Mouse (Mus musculus) forebrain, postnatal 0 days (tissue): ENCODE results near the gene Lrat. TPM values are rescaled to one million over a fixed set of nuclear protein-coding genes. Genes with fewer than 3 reads are reported as not detected.

Experiments used
- ATAC-seq: fragments of 200-750 bp; cut with Nextera tagmentation; 2 replicates; pipeline ENCODE4 v1.8.0; 2017; ENCODE audit warnings: mild to moderate bottlenecking, moderate library complexity
- DNase-seq: peaks from one replicate; pipeline ENCODE4 v3.0.0-alpha.2; 2015
- H3K27ac ChIP-seq: fragments of 300-500 bp; sonication (generic); 2 replicates; pipeline ENCODE4 v1.5.1; 2014; ENCODE audit warnings: low read depth, mild to moderate bottlenecking, antibody characterized with exemption, low read length, moderate library complexity, mixed read lengths
- H3K27me3 ChIP-seq: fragments of 300-500 bp; sonication (generic); 2 replicates; pipeline ENCODE4 v1.6.1; 2014; ENCODE audit warnings: mild to moderate bottlenecking, low read length, mixed read lengths; ENCODE audit not compliant: insufficient read depth
- H3K36me3 ChIP-seq: fragments of 300-500 bp; sonication (generic); 2 replicates; pipeline ENCODE4 v1.6.1; 2014; ENCODE audit warnings: mild to moderate bottlenecking, moderate library complexity; ENCODE audit not compliant: insufficient read depth
- H3K4me1 ChIP-seq: fragments of 300-500 bp; sonication (generic); 2 replicates; pipeline ENCODE4 v1.6.1; 2014; ENCODE audit warnings: antibody characterized with exemption; ENCODE audit not compliant: insufficient read depth
- H3K4me2 ChIP-seq: fragments of 300-500 bp; sonication (generic); 2 replicates; pipeline ENCODE4 v1.6.1; 2014; ENCODE audit warnings: low read depth, mild to moderate bottlenecking, moderate library complexity
- H3K4me3 ChIP-seq: fragments of 300-500 bp; sonication (generic); 2 replicates; pipeline ENCODE4 v1.5.1; 2014; ENCODE audit warnings: low read depth, low read length, mixed read lengths
- H3K9ac ChIP-seq: fragments of 300-500 bp; sonication (generic); 2 replicates; pipeline ENCODE4 v1.6.1; 2014; ENCODE audit warnings: mild to moderate bottlenecking
- H3K9me3 ChIP-seq: fragments of 300-500 bp; sonication (generic); 2 replicates; pipeline ENCODE4 v1.6.1; 2016; ENCODE audit warnings: low read length
- CTCF ChIP-seq: sonication (generic); IDR thresholded peaks from 2 replicates; pipeline ENCODE4 v1.5.1; 2016; ENCODE audit warnings: antibody characterized with exemption, control low read depth, low read depth
- WGBS: fragments of 180-500 bp; shearing (Covaris S2); extraction: QIAGEN DNeasy Blood & Tissue Kit; methylation state at CpG from one replicate; pipeline ENCODE4 v1.1.7; 2014; 5-methylcytosine and 5-hydroxymethylcytosine counted together
- polyA plus RNA-seq: library from polyadenylated mRNA; unstranded; fragments of >200 nt; fragmentation: Nextera tagmentation; extraction: Ambion mirVana; gene quantifications from 2 replicates; pipeline ENCODE4 v1.2.1, GENCODE M21; 2015
- total RNA-seq: library from RNA; depleted of rRNA; stranded (reverse); fragments of >200 nt; gene quantifications from 2 replicates; pipeline ENCODE4 v1.2.3, GENCODE M21; 2014; rRNA removed

Gene Lrat
- total and polyA plus RNA-seq, 2 experiments from 2014 or later, result 0.22 to 0.43 TPM

GRCm38 (mm10) chr3:82875671-82876371, 28.0 kb downstream of the Lrat start:
- Histone ChIP-seq H3K4me1 (no peaks in the 10 kb centered on the region), H3K27me3 (peaks cover 18% of the 10 kb centered on the region; the same call in 1 of the 2 replicates), H3K4me3 (peak overlapping the region; percentile 29), H3K4me2 (peak overlapping the region; percentile 57), H3K9me3 (peaks cover 3% of the 10 kb centered on the region; the same call in 1 of the 2 replicates), H3K9ac (peak overlapping the region; percentile 14; the same call in 1 of the 2 replicates), H3K36me3 (no peaks in the 10 kb centered on the region), H3K27ac (no peak overlapping the region)
- no peak for TF ChIP-seq CTCF
- no peak for DNase-seq
- ATAC-seq, result peak; percentile 11; the same call in 1 of the 2 replicates
- 25% methylated on average over 69 of the region's 69 CpGs for WGBS

GRCm38 (mm10) chr3:82857414-82858077, 46.2 kb downstream of the Lrat start:
- Histone ChIP-seq H3K4me1 (no peaks in the 10 kb centered on the region), H3K4me2 (no peak overlapping the region), H3K9me3 (no peaks in the 10 kb centered on the region), H3K27ac (no peak overlapping the region), H3K36me3 (no peaks in the 10 kb centered on the region), H3K4me3 (no peak overlapping the region), H3K27me3 (no peaks in the 10 kb centered on the region), H3K9ac (no peak overlapping the region)
- 21% methylated on average over 4 of the region's 4 CpGs for WGBS
- ATAC-seq, result peak; percentile 47
- peak; percentile 76 for TF ChIP-seq CTCF
- peak; percentile 82 for DNase-seq

Other genes with a start within 250 kb of the Lrat start
- 1.0 and 1.4 TPM in 2 replicates for gene Rbm46, start 27.5 kb downstream of the Lrat start, total RNA-seq
- 0.96 and 1.6 TPM in 2 replicates for gene Rbm46, start 27.5 kb downstream of the Lrat start, polyA plus RNA-seq
- 0.19 and 0.62 TPM in 2 replicates for gene Fgg, start 103.8 kb upstream of the Lrat start, total RNA-seq
- not detected in 2 replicates for gene Fgg, start 103.8 kb upstream of the Lrat start, polyA plus RNA-seq
- gene Fga, start 122.1 kb upstream of the Lrat start, total RNA-seq, result 0.38 TPM in 1 of 2 replicates, not detected in the other
- 0.10 TPM in 1 of 2 replicates, not detected in the other for gene Fga, start 122.1 kb upstream of the Lrat start, polyA plus RNA-seq
- not detected in 2 replicates for gene Fgb, start 145.9 kb upstream of the Lrat start, total RNA-seq
- not detected in 2 replicates for gene Fgb, start 145.9 kb upstream of the Lrat start, polyA plus RNA-seq
- 90.8 and 94.0 TPM in 2 replicates for gene Plrg1, start 151.5 kb upstream of the Lrat start, total RNA-seq
- 85.6 and 95.0 TPM in 2 replicates for gene Plrg1, start 151.5 kb upstream of the Lrat start, polyA plus RNA-seq
- gene Dchs2, start 224.0 kb upstream of the Lrat start, total RNA-seq, result 5.8 and 8.5 TPM in 2 replicates
- gene Dchs2, start 224.0 kb upstream of the Lrat start, polyA plus RNA-seq, result 0.29 and 0.48 TPM in 2 replicates